Mouse (Mus musculus): Measurements from ENCODE around the gene Gm3435. TPM values are rescaled to one million over a fixed set of nuclear protein-coding genes. Genes with fewer than 3 reads are reported as not detected.
"Not testable (repeated sequence)": the region's sequence is repeated elsewhere in the genome, so short reads cannot be mapped to it uniquely, and the experiment has no call there.

Gm3435 gene
- 10.3 and 12.0 TPM in 2 replicates for total RNA-seq (2012; rRNA removed)

DNA sequence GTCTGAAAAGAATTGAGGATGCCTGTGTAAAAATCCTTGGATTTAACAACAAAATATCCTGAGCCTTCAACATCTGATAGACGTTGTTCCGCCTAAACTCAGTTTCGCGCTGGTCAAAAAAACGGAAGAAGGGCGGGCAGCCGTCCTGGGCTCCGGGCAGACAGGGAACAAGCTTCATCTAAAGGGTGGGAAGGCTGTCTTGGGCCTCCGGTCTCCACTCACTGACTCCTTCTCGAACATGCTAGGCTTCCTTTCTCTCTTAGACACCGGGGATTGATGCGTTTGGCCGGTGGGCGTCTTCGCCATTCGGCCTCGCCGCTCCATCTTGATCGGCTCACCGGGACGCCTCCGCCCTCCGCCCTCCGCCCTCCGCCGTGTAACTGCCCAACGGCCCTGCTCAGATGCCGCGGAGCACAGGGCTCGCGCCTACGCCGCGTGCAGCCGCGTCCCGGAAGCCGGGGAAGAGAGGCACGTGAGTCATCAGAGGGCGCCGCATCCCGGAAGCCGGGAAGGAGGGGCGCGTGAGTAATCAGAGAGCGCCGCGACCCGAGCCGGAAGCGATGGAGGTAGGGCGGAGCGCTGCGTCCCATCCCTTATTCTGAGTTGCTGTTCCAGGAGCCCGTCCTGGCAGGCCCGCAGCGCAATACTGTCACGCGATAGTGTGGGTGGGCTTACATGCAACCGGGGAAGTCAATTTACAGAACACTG lies at the start of gene Gm3435:
Gene Gm3435, plus strand, starts transcription at position 471 of the 708 bp plus-strand sequence.
- H3K36me3 ChIP-seq (ENCODE audit: control insufficient read depth, insufficient read depth, low read length, poor library complexity, severe bottlenecking); H3K4me3 ChIP-seq (ENCODE audit: insufficient read depth in 1 of 2, low read depth in 1 of 2, low read length in 2 of 2, poor library complexity in 1 of 2, severe bottlenecking in 1 of 2); H3K27ac ChIP-seq (ENCODE audit: insufficient read depth, low read depth, low read length, poor library complexity, severe bottlenecking); H3K4me1 ChIP-seq (ENCODE audit: control insufficient read depth in 2 of 2, insufficient read depth in 2 of 2, low read length in 2 of 2, poor library complexity in 1 of 2); DNase-seq (ENCODE audit: low read depth, low spot score); H3K9ac ChIP-seq (ENCODE audit: insufficient read depth, low read depth, low read length, poor library complexity, severe bottlenecking); in situ Hi-C loops (cut with MboI; ENCODE audit: low sequenced_read_pairs in 2 of 2, unreplicated experiment in 2 of 2); H3K9me3 ChIP-seq (ENCODE audit: control insufficient read depth, insufficient read depth, low read depth, low read length): not testable (repeated sequence)

DNA sequence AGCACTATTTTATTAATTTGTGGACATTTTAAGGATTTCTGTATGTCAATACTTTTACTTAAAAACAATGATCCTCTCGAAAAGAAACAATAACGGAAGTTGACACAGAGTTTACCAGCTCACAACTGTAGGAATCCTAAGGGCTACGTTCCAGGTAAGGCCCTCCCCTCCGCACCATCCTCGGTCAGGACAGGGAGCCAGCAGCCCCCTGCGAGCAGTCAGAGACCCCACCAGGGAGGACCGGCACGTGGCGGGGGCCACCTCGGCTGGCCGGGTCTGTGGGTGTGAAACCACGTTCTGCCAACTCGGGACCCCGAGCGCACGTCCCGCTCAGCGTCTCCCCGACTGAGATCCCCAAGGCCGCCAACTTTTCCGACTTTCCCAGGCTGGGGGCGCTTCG lies 49.5 kb upstream of the Gm3435 start:
- H3K27ac ChIP-seq (ENCODE audit: insufficient read depth, low read depth, low read length, poor library complexity, severe bottlenecking), result no peak overlapping the region
- peaks cover 2% of the 10 kb centered on the region; the same call in 1 of the 2 replicates for H3K36me3 ChIP-seq (ENCODE audit: control insufficient read depth, insufficient read depth, low read length, poor library complexity, severe bottlenecking)
- in situ Hi-C loops (cut with MboI; ENCODE audit: low sequenced_read_pairs in 2 of 2, unreplicated experiment in 2 of 2), result no loop called here
- peaks cover 2 to 6% of the 10 kb centered on the region in 2 experiments; a peak in 2 of 4 replicates for H3K4me1 ChIP-seq (ENCODE audit: control insufficient read depth in 2 of 2, insufficient read depth in 2 of 2, low read length in 2 of 2, poor library complexity in 1 of 2)
- peak overlapping the region; percentile 90 for H3K9ac ChIP-seq (ENCODE audit: insufficient read depth, low read depth, low read length, poor library complexity, severe bottlenecking)
- no peak for DNase-seq (ENCODE audit: low read depth, low spot score)
- H3K4me3 ChIP-seq (ENCODE audit: insufficient read depth in 1 of 2, low read depth in 1 of 2, low read length in 2 of 2, poor library complexity in 1 of 2, severe bottlenecking in 1 of 2), result peak overlapping the region; percentile 94 to 95
- TF ChIP-seq MAFK (IDR thresholded peaks at IDR 0.05; ENCODE audit: insufficient read depth, low read depth, low read length), result no peak
- no peak for TF ChIP-seq ZC3H11A (IDR thresholded peaks at IDR 0.05; ENCODE audit: borderline replicate concordance, low read depth, low read length)
- TF ChIP-seq ZNF384 (IDR thresholded peaks at IDR 0.05; ENCODE audit: low read depth, low read length), result no peak
- no peak for TF ChIP-seq CHD2 (IDR thresholded peaks at IDR 0.05; ENCODE audit: low read depth, low read length)
- TF ChIP-seq HCFC1 (IDR thresholded peaks at IDR 0.05; ENCODE audit: borderline replicate concordance, insufficient read depth, low read length), result no peak
- H3K9me3 ChIP-seq (ENCODE audit: control insufficient read depth, insufficient read depth, low read depth, low read length), result no peaks in the 10 kb centered on the region

DNA sequence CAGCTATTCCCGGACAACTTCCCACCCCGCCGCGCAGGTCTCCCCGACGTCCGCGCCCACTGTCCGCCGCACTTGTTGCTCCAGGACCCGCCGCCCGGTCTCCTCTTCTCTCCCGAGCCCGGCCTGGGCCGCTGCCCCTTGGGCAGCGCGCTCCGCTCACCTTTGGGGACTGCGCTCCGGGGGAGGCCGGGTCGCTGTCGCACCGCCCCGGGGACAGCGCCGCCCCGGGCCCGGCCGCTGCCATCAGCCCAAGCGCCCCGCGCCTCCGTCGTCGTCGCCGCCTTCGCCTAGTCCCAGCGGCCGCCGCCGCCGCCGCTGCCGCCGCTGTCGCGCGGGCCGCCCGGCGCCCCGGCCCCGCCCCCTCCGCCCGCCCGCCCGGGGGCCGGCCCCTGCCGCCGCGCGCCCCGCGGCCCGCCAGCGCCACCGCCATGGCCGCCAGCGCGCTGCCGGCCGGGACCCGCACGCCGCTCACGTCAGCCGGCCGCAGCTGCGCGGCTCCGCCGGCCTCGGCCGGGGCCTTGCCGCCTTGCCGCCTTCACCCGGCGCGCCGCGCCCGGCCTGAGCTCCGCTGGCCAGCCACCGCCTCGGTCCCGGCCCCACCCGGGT lies 48.9 kb upstream of the Gm3435 start, which contains the start of gene Phf10:
Gene Phf10, minus strand, starts transcription at position 323 of the 606 bp plus-strand sequence.
- H3K36me3 ChIP-seq (ENCODE audit: control insufficient read depth, insufficient read depth, low read length, poor library complexity, severe bottlenecking); in situ Hi-C loops (cut with MboI; ENCODE audit: low sequenced_read_pairs in 2 of 2, unreplicated experiment in 2 of 2); DNase-seq (ENCODE audit: low read depth, low spot score); H3K4me1 ChIP-seq (ENCODE audit: control insufficient read depth in 2 of 2, insufficient read depth in 2 of 2, low read length in 2 of 2, poor library complexity in 1 of 2); H3K9me3 ChIP-seq (ENCODE audit: control insufficient read depth, insufficient read depth, low read depth, low read length): not testable (repeated sequence)
- peak within 1 kb of the TSS; percentile 94 to 95 for H3K4me3 ChIP-seq (ENCODE audit: insufficient read depth in 1 of 2, low read depth in 1 of 2, low read length in 2 of 2, poor library complexity in 1 of 2, severe bottlenecking in 1 of 2)
- H3K27ac ChIP-seq (ENCODE audit: insufficient read depth, low read depth, low read length, poor library complexity, severe bottlenecking), result peak within 1 kb of the TSS; percentile 75; the same call in 1 of the 2 replicates
- peak within 1 kb of the TSS; percentile 90 for H3K9ac ChIP-seq (ENCODE audit: insufficient read depth, low read depth, low read length, poor library complexity, severe bottlenecking)

DNA sequence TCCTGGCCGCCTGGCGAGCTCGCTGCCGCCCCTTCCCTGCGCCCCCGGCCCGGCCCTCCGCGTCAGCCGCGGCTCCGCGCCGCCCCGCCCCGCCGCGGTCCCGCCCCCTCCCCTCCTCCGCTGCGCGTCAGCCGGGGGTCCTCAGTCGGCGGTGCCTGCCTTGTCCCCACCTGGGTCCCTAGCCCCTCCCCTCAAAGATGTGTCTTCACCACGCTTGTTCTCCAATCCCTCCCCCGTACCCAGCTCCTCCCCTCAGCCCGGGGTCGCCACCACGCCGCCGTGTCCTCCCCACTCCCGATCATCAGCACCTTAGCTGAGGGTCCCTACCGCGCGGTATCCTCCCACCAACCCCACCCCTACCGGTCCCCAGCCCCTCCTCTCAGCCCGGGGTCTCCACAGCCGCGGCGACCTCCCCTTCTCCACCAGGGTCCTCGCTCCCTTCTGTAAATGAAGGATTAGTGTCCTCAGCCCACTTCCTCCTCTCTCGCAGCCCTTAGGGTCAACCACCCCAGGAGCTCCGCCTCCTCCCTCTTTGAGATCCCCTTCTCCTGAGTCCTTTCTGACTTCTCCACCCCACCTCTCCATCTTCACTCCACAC lies 48.3 kb upstream of the Gm3435 start:
- H3K27ac ChIP-seq (ENCODE audit: insufficient read depth, low read depth, low read length, poor library complexity, severe bottlenecking); DNase-seq (ENCODE audit: low read depth, low spot score); H3K9me3 ChIP-seq (ENCODE audit: control insufficient read depth, insufficient read depth, low read depth, low read length); H3K36me3 ChIP-seq (ENCODE audit: control insufficient read depth, insufficient read depth, low read length, poor library complexity, severe bottlenecking); H3K9ac ChIP-seq (ENCODE audit: insufficient read depth, low read depth, low read length, poor library complexity, severe bottlenecking); in situ Hi-C loops (cut with MboI; ENCODE audit: low sequenced_read_pairs in 2 of 2, unreplicated experiment in 2 of 2); H3K4me1 ChIP-seq (ENCODE audit: control insufficient read depth in 2 of 2, insufficient read depth in 2 of 2, low read length in 2 of 2, poor library complexity in 1 of 2); H3K4me3 ChIP-seq (ENCODE audit: insufficient read depth in 1 of 2, low read depth in 1 of 2, low read length in 2 of 2, poor library complexity in 1 of 2, severe bottlenecking in 1 of 2): not testable (repeated sequence)

DNA sequence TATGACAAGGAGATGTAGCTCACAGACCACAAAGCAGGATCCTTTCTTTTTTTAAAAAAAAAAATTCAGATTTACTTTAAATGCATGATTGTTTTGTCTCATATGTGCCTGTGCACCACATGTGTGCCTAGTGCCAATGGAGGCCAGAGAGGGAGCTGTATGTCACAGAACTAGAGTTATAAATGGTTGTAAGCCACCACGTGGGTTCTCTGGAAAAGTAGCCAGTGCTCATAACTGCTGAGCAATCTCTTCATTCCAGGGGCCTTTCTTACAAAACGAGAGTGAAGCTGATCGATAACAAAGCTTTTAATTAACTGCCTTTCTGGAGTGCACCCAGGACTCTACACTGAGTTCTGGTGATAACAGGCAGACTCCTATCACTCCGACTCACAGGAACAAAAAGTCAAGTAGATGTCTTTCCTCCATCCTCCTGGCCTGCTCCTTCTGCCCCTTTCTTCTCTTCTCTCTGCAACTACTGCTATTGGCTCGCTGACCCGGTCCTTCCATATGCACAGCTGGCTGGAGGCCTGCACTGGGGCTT lies 41.5 kb upstream of the Gm3435 start:
- in situ Hi-C loops (cut with MboI; ENCODE audit: low sequenced_read_pairs in 2 of 2, unreplicated experiment in 2 of 2); H3K4me1 ChIP-seq (ENCODE audit: control insufficient read depth in 2 of 2, insufficient read depth in 2 of 2, low read length in 2 of 2, poor library complexity in 1 of 2); H3K4me3 ChIP-seq (ENCODE audit: insufficient read depth in 1 of 2, low read depth in 1 of 2, low read length in 2 of 2, poor library complexity in 1 of 2, severe bottlenecking in 1 of 2); DNase-seq (ENCODE audit: low read depth, low spot score); H3K9ac ChIP-seq (ENCODE audit: insufficient read depth, low read depth, low read length, poor library complexity, severe bottlenecking); H3K9me3 ChIP-seq (ENCODE audit: control insufficient read depth, insufficient read depth, low read depth, low read length); H3K36me3 ChIP-seq (ENCODE audit: control insufficient read depth, insufficient read depth, low read length, poor library complexity, severe bottlenecking); H3K27ac ChIP-seq (ENCODE audit: insufficient read depth, low read depth, low read length, poor library complexity, severe bottlenecking): not testable (repeated sequence)

DNA sequence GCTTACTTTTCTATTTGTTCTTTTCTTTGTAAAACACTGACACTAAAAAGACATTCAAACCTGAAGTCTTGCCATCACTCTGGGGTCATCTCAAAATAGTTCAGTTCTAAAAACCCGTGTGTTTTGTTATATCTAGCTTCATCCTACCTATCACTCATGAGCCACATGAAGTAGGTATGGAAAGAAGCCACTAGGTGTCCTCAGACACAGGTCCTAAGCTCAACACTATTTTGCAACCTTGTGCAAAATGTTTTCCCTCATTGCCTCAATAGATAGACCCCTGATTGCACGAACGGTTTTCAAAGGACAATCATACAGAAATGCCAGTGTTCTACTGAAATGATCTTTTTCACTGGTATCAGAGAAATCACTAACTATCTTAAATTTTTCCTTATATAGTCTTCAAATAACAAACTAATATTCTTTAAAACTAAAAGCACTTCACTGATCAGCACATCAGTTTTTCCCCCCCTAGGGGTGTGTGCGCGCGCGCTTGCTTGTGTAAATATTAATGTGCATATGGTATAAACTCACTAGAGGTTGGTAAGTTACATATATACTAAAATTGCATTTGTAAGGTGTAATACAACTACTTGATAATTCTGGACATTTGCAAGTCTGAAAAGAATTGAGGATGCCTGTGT lies 32.1 kb upstream of the Gm3435 start:
- Histone ChIP-seq H3K9ac (ENCODE audit: insufficient read depth, low read depth, low read length, poor library complexity, severe bottlenecking) (peak overlapping the region; percentile 31; the same call in 1 of the 2 replicates), H3K4me3 (ENCODE audit: insufficient read depth in 1 of 2, low read depth in 1 of 2, low read length in 2 of 2, poor library complexity in 1 of 2, severe bottlenecking in 1 of 2) (peak overlapping the region; percentile 49 to 58)
- H3K9me3 ChIP-seq (ENCODE audit: control insufficient read depth, insufficient read depth, low read depth, low read length); H3K36me3 ChIP-seq (ENCODE audit: control insufficient read depth, insufficient read depth, low read length, poor library complexity, severe bottlenecking); H3K27ac ChIP-seq (ENCODE audit: insufficient read depth, low read depth, low read length, poor library complexity, severe bottlenecking); DNase-seq (ENCODE audit: low read depth, low spot score); in situ Hi-C loops (cut with MboI; ENCODE audit: low sequenced_read_pairs in 2 of 2, unreplicated experiment in 2 of 2); H3K4me1 ChIP-seq (ENCODE audit: control insufficient read depth in 2 of 2, insufficient read depth in 2 of 2, low read length in 2 of 2, poor library complexity in 1 of 2): not testable (repeated sequence)
